Mouse (Mus musculus) stomach, adult 2 months (tissue): Measurements from ENCODE around the gene Nenf. TPM values are rescaled to one million over a fixed set of nuclear protein-coding genes. Genes with fewer than 3 reads are reported as not detected.

ENCODE experiments used
- polyA plus RNA-seq: library from polyadenylated mRNA; depleted of rRNA; stranded (reverse); fragments of >200 nt; gene quantifications from 2 replicates; pipeline ENCODE4 v1.2.3, GENCODE M21; 2012; rRNA removed

Nenf gene
- polyA plus RNA-seq, result 69.6 and 117 TPM in 2 replicates

DNA sequence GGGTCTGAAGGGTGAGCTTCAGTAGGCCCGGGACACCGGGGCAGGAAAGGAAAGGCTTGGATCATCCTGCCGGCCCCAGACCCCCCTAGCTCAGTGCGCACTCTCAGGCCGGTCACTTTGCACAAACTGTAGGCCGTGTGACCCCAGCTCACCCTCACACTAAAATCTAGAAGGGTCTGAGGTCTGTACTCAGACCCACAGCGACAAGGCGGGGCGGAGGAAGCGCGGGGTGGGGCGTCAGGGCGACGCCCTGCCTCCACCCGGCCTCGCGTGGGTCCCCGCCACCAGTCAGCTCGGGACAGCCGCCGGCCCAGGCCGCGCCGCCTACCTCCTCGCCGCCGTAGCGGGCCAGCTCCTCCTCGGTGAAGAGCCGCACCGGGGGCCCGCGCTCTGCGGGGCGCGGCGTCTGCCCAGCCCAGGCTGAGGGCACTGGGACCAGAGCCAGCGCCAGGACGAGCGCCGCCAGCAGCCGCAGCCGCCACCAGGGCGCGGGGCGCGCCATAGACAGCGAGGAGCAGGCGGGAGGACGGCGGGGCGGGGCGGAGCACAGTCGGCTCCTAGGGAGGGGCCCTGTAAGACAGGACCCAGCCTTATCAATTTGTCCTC, at the start of gene Nenf:
Nenf (minus strand) TSS at position 604 of the 606 bp plus-strand sequence.

DNA sequence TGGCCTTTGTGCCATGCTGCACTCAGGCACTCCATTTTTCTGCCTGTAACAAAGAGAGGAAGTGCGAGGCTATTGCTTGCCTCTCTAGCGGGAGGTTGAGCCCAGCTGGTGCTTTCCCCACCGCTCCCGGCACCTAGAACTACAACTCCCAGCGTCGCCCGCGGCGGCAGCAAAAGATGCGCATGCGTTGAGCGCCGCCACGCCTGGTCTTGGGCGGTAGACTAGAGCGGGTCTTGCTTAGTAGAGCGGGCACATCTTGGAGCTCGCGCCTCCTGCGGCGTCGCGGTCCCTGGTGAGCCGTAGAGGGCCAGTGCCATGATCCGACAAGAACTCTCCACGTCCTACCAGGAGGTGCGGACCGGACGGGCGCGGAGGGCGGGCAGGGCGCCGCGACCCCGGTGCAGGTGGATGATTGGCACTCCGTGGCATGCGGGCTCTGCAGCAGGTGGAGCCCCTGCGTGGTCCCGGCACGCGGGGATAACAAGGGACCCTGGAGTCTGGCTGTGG, 7.8 kb upstream of the Nenf start, which contains the start of gene Tmem206:
Tmem206 (plus strand) TSS at position 187 of the 507 bp plus-strand sequence.

Other genes starting within 250 kb of the Nenf start
- gene Batf3, start 220.3 kb downstream of the Nenf start, polyA plus RNA-seq, result 1.4 and 3.4 TPM in 2 replicates
- gene Fam71a, start 153.4 kb downstream of the Nenf start, polyA plus RNA-seq, result not detected in 2 replicates
- gene Atf3, start 100.2 kb downstream of the Nenf start, polyA plus RNA-seq, result 4.1 and 14.2 TPM in 2 replicates
- 1.3 TPM in 2 replicates for gene Tmem206, start 7.7 kb upstream of the Nenf start, polyA plus RNA-seq
- 22.6 and 32.0 TPM in 2 replicates for gene Ppp2r5a, start 85.1 kb upstream of the Nenf start, polyA plus RNA-seq